Mouse (Mus musculus) midbrain, embryonic 13.5 days (tissue): ENCODE data around the gene Adgrl3. TPM values are rescaled to one million over a fixed set of nuclear protein-coding genes. Genes with fewer than 3 reads are reported as not detected.

Experiments
- ATAC-seq: fragments of 200-750 bp; cut with Nextera tagmentation; 2 replicates; pipeline ENCODE4 v1.8.0; 2017; ENCODE audit warnings: mild to moderate bottlenecking, moderate TSS enrichment, moderate library complexity
- H3K27ac ChIP-seq: fragments of 300-500 bp; sonication (generic); 2 replicates; pipeline ENCODE4 v1.5.1; 2015; ENCODE audit warnings: inconsistent platforms, mild to moderate bottlenecking, moderate library complexity
- H3K27me3 ChIP-seq: fragments of 300-500 bp; sonication (generic); 2 replicates; pipeline ENCODE4 v1.6.1; 2015; ENCODE audit warnings: mild to moderate bottlenecking, inconsistent platforms
- H3K36me3 ChIP-seq: fragments of 300-500 bp; sonication (generic); 2 replicates; pipeline ENCODE4 v1.6.1; 2015; ENCODE audit warnings: mild to moderate bottlenecking, inconsistent platforms
- H3K4me1 ChIP-seq: fragments of 300-500 bp; sonication (generic); replicated peaks from 2 replicates; pipeline ENCODE4 v1.6.1; 2015; ENCODE audit warnings: inconsistent platforms
- H3K4me2 ChIP-seq: fragments of 300-500 bp; sonication (generic); replicated peaks from 2 replicates; pipeline ENCODE4 v1.6.1; 2015; ENCODE audit warnings: moderate library complexity, mild to moderate bottlenecking, inconsistent platforms
- H3K4me3 ChIP-seq: fragments of 300-500 bp; sonication (generic); replicated peaks from 2 replicates; pipeline ENCODE4 v1.5.1; 2015; ENCODE audit warnings: mild to moderate bottlenecking, inconsistent platforms
- H3K9ac ChIP-seq: fragments of 300-500 bp; sonication (generic); replicated peaks from 2 replicates; pipeline ENCODE4 v1.6.1; 2015; ENCODE audit warnings: mild to moderate bottlenecking, inconsistent platforms
- H3K9me3 ChIP-seq: fragments of 300-500 bp; sonication (generic); 2 replicates; pipeline ENCODE4 v1.6.1; 2016; ENCODE audit warnings: mild to moderate bottlenecking, inconsistent platforms
- WGBS: fragments of 180-500 bp; shearing (Covaris S2); methylation state at CpG from one replicate; pipeline ENCODE4 v1.1.7; 2015; 5-methylcytosine and 5-hydroxymethylcytosine counted together
- polyA plus RNA-seq: library from polyadenylated mRNA; unstranded; fragments of >200 nt; fragmentation: Nextera tagmentation; extraction: Ambion mirVana; gene quantifications from 2 replicates; pipeline ENCODE4 v1.2.1, GENCODE M21; 2015

Adgrl3 gene
- polyA plus RNA-seq, 1 experiment from 2014 or later: 58.5 TPM

GRCm38 (mm10) chr5:81275346-81276047, 255.6 kb downstream of the Adgrl3 start:
- ATAC-seq: no peak
- no peak overlapping the region for H3K4me3 ChIP-seq
- H3K4me1 ChIP-seq: 0 out of 2 replicates have a peak, but pooled peaks cover 7% of the 10 kb centered on the region
- 68% methylated on average over 6 of the region's 6 CpGs for WGBS
- H3K9ac ChIP-seq: no peak overlapping the region
- H3K27me3 ChIP-seq: no peaks in the 10 kb centered on the region
- no peaks in the 10 kb centered on the region for H3K9me3 ChIP-seq
- no peak overlapping the region for H3K27ac ChIP-seq
- no peak overlapping the region for H3K4me2 ChIP-seq
- no peaks in the 10 kb centered on the region for H3K36me3 ChIP-seq

GRCm38 (mm10) chr5:81279246-81279645, 259.3 kb downstream of the Adgrl3 start:
- H3K9me3 ChIP-seq: no peaks in the 10 kb centered on the region
- no peak overlapping the region for H3K27ac ChIP-seq
- H3K9ac ChIP-seq: no peak overlapping the region
- no peaks in the 10 kb centered on the region for H3K36me3 ChIP-seq
- no peak for ATAC-seq
- H3K4me1 ChIP-seq: peaks cover 2% of the 10 kb centered on the region; the same call in 1 of the 2 replicates
- WGBS: 93% methylated on average over 2 of the region's 2 CpGs
- H3K4me3 ChIP-seq: no peak overlapping the region
- no peak overlapping the region for H3K4me2 ChIP-seq
- H3K27me3 ChIP-seq: no peaks in the 10 kb centered on the region

GRCm38 (mm10) chr5:81285643-81286042, 265.7 kb downstream of the Adgrl3 start:
- Histone ChIP-seq H3K27ac (no peak overlapping the region), H3K4me2 (no peak overlapping the region), H3K36me3 (no peaks in the 10 kb centered on the region), H3K9ac (no peak overlapping the region), H3K4me1 (peaks cover 3% of the 10 kb centered on the region; the same call in 1 of the 2 replicates), H3K27me3 (no peaks in the 10 kb centered on the region), H3K9me3 (no peaks in the 10 kb centered on the region), H3K4me3 (no peak overlapping the region)
- 24% methylated on average over 1 of the region's 1 CpGs for WGBS
- ATAC-seq: peak; percentile 72

- Histone ChIP-seq H3K4me1 (no peaks in the 10 kb centered on the region), H3K4me2 (no peak overlapping the region), H3K36me3 (no peaks in the 10 kb centered on the region), H3K4me3 (no peak overlapping the region), H3K27me3 (no peaks in the 10 kb centered on the region), H3K9me3 (no peaks in the 10 kb centered on the region), H3K9ac (no peak overlapping the region), H3K27ac (no peak overlapping the region)
- no peak for ATAC-seq
These were observed 281.9 kb downstream of the Adgrl3 start for GRCm38 (mm10) chr5:81301874-81302273.

DNA sequence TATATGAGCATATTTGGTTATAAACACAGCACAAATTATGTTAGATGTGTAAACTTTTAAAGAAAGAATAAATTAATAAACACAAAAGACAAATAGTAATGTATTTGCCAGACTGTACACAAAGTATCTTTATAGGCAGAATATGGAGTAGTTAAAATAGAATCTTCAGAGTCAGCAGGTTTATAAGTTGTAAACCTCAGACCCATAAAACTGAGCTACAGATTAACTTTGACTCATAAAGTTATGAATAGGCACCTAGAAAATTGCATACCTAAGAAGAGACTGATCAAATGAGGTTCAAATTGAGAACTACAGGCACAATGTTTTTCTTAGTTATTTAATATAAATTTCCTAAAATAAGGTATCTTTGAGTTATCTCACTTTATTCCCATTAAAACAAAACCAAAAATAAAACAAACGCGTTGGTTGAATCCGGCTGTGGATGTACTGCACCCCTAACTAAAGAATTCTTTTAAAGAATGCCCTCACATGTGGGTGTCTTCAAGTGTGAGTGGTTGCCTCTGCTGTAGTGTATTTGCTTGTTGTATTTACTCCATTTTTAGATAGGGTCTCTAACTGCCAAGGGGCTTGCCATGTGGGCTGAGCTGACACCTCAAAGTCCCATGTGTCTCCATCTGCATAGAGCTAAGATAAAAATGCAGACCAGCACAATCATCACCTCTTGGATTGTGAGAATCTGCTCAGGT, 297.6 kb downstream of the Adgrl3 start:
- 93% methylated on average over 3 of the region's 3 CpGs for WGBS
- H3K4me3 ChIP-seq: no peak overlapping the region
- H3K36me3 ChIP-seq: no peaks in the 10 kb centered on the region
- no peak overlapping the region for H3K4me2 ChIP-seq
- no peaks in the 10 kb centered on the region for H3K9me3 ChIP-seq
- no peak overlapping the region for H3K9ac ChIP-seq
- ATAC-seq: no peak
- no peak overlapping the region for H3K27ac ChIP-seq
- no peaks in the 10 kb centered on the region for H3K4me1 ChIP-seq
- H3K27me3 ChIP-seq: no peaks in the 10 kb centered on the region

DNA sequence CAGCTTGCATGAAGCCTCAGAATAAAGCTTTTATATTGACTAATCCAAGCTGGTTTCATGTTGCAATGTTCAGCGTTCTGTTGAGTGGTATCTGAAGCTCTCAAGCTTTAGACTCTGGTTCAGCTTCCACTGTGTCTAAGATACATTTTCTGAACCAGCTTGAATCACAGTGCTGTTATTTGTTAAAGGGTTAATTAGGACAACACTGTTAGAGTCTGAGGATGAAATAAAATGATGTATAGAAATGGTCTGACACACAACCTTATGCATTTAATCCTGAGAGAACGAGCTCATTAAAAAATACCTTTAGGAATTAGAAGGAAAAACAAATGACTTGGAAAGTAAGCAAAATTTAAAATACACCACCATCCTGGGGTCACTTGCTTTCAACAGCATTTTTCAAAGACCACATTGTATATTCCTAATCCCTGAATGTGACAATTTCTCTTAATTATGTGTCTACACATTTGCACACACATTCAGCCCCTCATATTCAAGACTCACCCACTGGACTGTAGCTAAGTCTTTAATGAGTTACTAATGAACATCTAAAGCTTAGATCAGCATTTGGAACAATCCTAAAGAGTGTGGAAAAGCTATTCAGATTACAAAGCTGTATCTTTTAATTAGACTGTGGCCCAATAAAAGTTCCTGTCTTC, 301.5 kb downstream of the Adgrl3 start:
- Histone ChIP-seq H3K4me3 (no peak overlapping the region), H3K36me3 (no peaks in the 10 kb centered on the region), H3K4me2 (no peak overlapping the region), H3K9ac (no peak overlapping the region), H3K27ac (no peak overlapping the region), H3K27me3 (no peaks in the 10 kb centered on the region), H3K9me3 (no peaks in the 10 kb centered on the region), H3K4me1 (no peaks in the 10 kb centered on the region)
- ATAC-seq: no peak
- whole genome bisulfite sequencing: 59% methylated on average over 2 of the region's 2 CpGs

DNA sequence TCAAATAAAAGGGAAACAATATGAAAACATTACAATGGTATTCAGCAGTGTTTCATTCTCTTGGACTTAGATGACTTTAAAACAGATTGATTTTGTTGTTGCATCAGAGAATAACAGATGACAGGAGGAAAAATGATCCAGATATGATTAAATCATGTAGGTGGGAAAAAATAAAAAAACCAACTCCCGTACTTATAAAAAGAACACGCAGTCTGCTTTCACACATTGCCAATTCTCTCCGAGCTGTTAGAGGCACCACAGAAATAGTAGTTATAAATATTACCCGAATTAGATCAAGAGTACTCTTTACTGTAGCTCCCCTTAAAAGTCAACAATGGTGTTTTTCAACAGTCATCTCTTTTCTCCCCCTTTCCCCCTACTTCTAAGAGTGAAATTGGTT, 302.1 kb downstream of the Adgrl3 start:
- 90% methylated on average over 4 of the region's 4 CpGs for WGBS
- H3K4me3 ChIP-seq: no peak overlapping the region
- H3K9ac ChIP-seq: no peak overlapping the region
- H3K27ac ChIP-seq: no peak overlapping the region
- no peaks in the 10 kb centered on the region for H3K4me1 ChIP-seq
- no peak for ATAC-seq
- H3K4me2 ChIP-seq: no peak overlapping the region
- H3K9me3 ChIP-seq: no peaks in the 10 kb centered on the region
- H3K36me3 ChIP-seq: no peaks in the 10 kb centered on the region
- H3K27me3 ChIP-seq: no peaks in the 10 kb centered on the region

GRCm38 (mm10) chr5:81326916-81327315, 307.0 kb downstream of the Adgrl3 start:
- Histone ChIP-seq H3K27ac (no peak overlapping the region), H3K4me3 (no peak overlapping the region), H3K9me3 (no peaks in the 10 kb centered on the region), H3K4me2 (no peak overlapping the region), H3K4me1 (peaks cover 5% of the 10 kb centered on the region), H3K27me3 (no peaks in the 10 kb centered on the region), H3K9ac (no peak overlapping the region), H3K36me3 (no peaks in the 10 kb centered on the region)
- no peak for ATAC-seq
- WGBS: 92% methylated on average over 4 of the region's 4 CpGs

- no peak for ATAC-seq
- H3K27me3 ChIP-seq: no peaks in the 10 kb centered on the region
- H3K9me3 ChIP-seq: no peaks in the 10 kb centered on the region
These were observed 307.5 kb downstream of the Adgrl3 start for GRCm38 (mm10) chr5:81327392-81327791.

DNA sequence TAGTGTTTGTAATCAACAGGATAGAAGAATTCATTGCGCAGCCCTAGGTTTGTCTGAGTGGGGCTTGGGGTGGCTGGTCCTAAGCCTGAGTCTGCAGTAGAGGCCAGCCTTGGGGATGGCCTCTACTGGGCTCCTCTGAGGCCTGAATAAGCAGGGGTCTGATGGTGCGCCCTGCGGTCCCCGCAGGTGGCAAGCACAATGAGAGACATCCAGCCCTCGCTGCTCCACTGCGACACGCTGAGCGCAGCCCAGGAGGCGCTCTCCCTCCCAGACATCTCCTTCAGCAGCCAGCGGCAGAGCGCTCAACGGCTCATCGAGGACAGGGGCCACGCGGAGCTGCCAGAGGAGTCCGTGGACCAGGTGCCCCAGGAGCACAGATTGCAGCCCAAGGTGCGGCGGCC, 309.6 kb downstream of the Adgrl3 start:
- peak; percentile 74 for ATAC-seq

More at GRCm38 (mm10) chr5:81327392-81327791, 307.5 kb downstream of the Adgrl3 start:
- Histone ChIP-seq H3K9ac (no peak overlapping the region), H3K36me3 (no peaks in the 10 kb centered on the region), H3K4me3 (no peak overlapping the region), H3K4me1 (peaks cover 5% of the 10 kb centered on the region), H3K4me2 (no peak overlapping the region), H3K27ac (no peak overlapping the region)
- 88% methylated on average over 1 of the region's 1 CpGs for WGBS

DNA sequence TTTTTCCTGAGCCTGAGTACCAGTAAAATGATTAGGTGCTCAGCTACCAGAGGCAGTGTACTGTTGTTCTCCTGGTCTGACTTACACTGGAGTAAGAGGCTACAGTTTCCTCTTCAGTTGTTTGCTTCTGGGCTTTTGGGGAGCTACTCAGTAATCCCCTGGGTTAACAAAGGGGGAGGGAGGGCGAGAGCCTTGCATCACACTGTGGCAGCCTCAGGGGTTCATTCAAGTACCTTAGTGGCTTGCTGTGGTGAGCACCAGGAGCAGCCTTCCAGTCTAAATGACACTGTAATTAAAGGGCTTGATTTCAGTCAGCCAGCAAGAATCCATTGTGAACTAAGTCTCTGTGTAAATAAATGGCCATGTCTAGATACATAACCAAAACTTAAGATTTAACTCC, 324.4 kb downstream of the Adgrl3 start:
- Histone ChIP-seq H3K27ac (peak overlapping the region; percentile 35), H3K4me1 (peaks cover 16% of the 10 kb centered on the region), H3K4me2 (no peak overlapping the region), H3K4me3 (no peak overlapping the region), H3K36me3 (no peaks in the 10 kb centered on the region), H3K9ac (no peak overlapping the region), H3K9me3 (no peaks in the 10 kb centered on the region), H3K27me3 (no peaks in the 10 kb centered on the region)
- 0% methylated on average over 1 of the region's 1 CpGs for WGBS
- peak; percentile 69 for ATAC-seq

More for the DNA sequence above, 309.6 kb downstream of the Adgrl3 start:
- peaks cover 5% of the 10 kb centered on the region for H3K4me1 ChIP-seq
- H3K9ac ChIP-seq: no peak overlapping the region
- 13% methylated on average over 18 of the region's 18 CpGs for WGBS
- no peaks in the 10 kb centered on the region for H3K27me3 ChIP-seq
- no peak overlapping the region for H3K4me3 ChIP-seq
- H3K9me3 ChIP-seq: no peaks in the 10 kb centered on the region
- H3K4me2 ChIP-seq: 0 out of 2 replicates have a peak overlapping the region, but pooled peaks have one; percentile 9
- no peaks in the 10 kb centered on the region for H3K36me3 ChIP-seq
- H3K27ac ChIP-seq: no peak overlapping the region

- no peak overlapping the region for H3K4me2 ChIP-seq
- no peaks in the 10 kb centered on the region for H3K9me3 ChIP-seq
- no peak for ATAC-seq
- no peak overlapping the region for H3K4me3 ChIP-seq
- no peaks in the 10 kb centered on the region for H3K36me3 ChIP-seq
- H3K9ac ChIP-seq: no peak overlapping the region
- 44% methylated on average over 3 of the region's 3 CpGs for WGBS
- H3K27me3 ChIP-seq: no peaks in the 10 kb centered on the region
- peaks cover 16% of the 10 kb centered on the region for H3K4me1 ChIP-seq
- no peak overlapping the region for H3K27ac ChIP-seq
These were observed 325.1 kb downstream of the Adgrl3 start for GRCm38 (mm10) chr5:81345096-81345435.
